Mouse (Mus musculus) megakaryocyte, embryonic 14.5 days (primary cell): ENCODE measurements around the gene Flt1.

Experiments
- FLI1 ChIP-seq: IDR thresholded peaks from 2 replicates; pipeline ENCODE4 v1.6.1; 2012; ENCODE audit warnings: low read length, inconsistent platforms, mixed read lengths
- GATA1 ChIP-seq: IDR thresholded peaks from 3 replicates; pipeline ENCODE4 v1.6.1; 2012; ENCODE audit warnings: mixed read lengths, low read length, inconsistent platforms, borderline replicate concordance

DNA sequence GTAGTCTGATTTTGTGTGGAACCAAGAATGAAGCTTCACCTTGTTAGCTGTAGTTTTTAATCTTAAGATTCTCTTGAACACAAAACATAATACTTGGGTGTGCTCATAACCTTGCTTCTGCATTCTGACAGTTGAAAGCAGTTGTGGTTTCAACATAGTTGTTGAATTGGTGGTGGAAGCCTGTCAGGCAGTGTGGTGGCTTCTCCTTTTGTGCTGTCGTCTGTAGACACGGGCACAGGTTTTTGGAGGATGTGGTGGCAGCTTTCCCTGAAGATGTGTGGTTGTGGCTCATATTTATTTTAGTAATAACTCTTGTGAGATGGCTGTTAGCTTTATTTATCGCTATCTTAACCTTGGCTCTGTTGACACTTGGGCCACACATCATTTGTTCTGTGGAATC is 198.0 kb downstream of the Flt1 start:
- no peak for TF ChIP-seq GATA1
- no peak for TF ChIP-seq FLI1
